Mouse (Mus musculus): ENCODE measurements at regions not wholly inside any gene's neighbourhood (a gene's known extent, or its start where the extent isn't known, plus 50 kb on each side); places are given as distances from the start of the nearest gene placed in this dataset.

DNA sequence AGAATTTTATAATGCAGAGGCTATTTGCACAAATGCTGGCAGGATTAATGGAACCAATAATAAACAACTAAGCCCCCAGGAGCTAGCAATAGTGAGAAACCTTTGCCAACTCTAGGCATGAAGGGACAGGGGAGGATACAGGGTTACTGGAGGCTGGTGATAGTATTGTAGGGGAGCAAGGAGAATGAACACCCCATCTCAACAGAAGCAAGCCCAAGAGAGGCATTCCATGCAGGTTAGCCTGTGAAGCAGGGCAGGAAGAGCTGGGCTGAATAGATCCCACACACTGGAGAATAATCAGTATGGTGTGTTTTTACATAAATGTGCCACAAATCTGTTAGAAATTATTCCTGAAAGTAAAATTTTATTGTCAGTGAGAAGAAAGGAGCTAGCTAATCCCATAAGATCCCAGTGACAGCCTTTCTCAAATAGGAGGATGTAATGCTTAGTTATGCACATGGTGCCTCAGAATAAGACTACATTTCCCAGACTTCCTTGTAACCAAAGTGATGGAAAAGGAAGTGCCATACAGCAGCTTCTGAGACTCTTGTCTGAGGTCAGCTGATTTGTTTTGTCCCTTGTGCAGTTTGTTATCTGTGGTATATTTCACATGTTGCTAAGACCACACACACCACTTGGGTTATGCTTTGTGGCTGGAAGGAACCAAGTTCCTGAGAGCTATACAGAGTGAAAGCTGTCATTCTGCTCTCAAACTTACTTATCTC, 111.1 kb downstream of the Ccdc71l start:
- TF ChIP-seq CTCF (IDR thresholded peaks at IDR 0.05; ENCODE audit: control insufficient read depth, insufficient read depth, insufficient read length) (no peak), CEBPB (IDR thresholded peaks at IDR 0.05; ENCODE audit: low read depth) (no peak)
